In the genomic region with DNA sequence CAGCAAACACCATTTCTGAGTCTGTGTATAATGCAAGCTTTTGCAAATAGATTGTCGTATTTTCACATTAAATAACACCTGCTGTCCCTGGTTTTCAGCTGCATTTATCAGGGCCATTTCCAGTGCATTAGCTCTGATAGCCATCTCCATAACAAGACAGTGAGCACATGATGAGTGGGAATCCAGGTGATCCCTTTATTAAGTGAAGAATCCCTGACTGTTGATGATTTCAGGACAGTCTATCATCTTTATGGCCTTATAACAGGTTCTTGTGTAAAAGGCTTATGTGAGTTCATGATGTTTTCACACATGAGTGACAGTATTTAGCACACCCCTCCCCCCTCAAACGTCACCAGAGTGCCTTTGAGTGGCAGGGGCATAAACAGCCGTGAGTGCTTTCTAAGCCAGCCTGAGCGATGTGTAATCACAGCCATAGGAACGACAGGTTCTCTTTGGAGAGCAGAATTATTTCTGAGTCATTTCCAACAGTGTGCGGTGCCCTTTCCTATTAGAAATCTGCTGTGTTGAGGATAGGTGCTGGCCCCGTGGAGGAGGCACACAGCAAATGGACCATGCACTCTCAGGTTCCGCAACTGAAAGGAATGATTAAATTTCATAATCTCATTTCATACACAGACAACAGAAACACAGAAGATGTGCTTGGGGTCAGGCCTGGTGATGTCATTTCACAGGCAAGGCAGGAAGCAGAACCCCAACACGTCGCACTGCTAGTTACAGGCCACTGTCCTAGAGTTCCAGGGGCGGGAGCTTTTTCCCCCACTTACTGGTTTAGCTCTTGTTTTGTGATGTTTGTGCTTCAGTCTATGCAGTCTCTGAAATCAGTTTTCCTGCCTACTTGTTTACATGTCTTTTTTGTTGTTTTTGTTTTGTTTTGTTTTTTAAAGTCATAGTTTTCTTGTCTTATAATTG, we compare ENCODE assay signal across 16 mouse cellular contexts. TPM values are rescaled to one million over a fixed set of nuclear protein-coding genes. Genes with fewer than 3 reads are reported as not detected.
DNase-seq lines count a peak whose midpoint lies in the region; ATAC-seq lines count a peak whose summit lies in the region.
"Had no signal": no experiment of that assay in that cellular context is flagged by ENCODE, and none has a peak within 500 bp of the region (broad histone marks: within the 10 kb centered on the region; RNA-seq: fewer than 3 reads in every experiment).

No protein-coding gene starts in this region.

- no peak overlapping the region for H3K4me3 ChIP-seq in embryonic facial prominence, embryonic 14.5 days (ENCODE audit: low read depth, low read length)
- no peak overlapping the region for H3K4me3 ChIP-seq in embryonic facial prominence, embryonic 10.5 days
- H3K4me3 ChIP-seq in neural tube, embryonic 12.5 days = no peak overlapping the region
- no peak overlapping the region for H3K4me3 ChIP-seq in midbrain, embryonic 15.5 days

- H3K36me3 ChIP-seq in embryonic facial prominence, embryonic 14.5 days (ENCODE audit: control insufficient read depth, insufficient read depth, low read length) = no peaks in the 10 kb centered on the region
- H3K36me3 ChIP-seq in embryonic facial prominence, embryonic 10.5 days (replicated peaks) = no peaks in the 10 kb centered on the region
- no peaks in the 10 kb centered on the region for H3K36me3 ChIP-seq in neural tube, embryonic 12.5 days
- no peaks in the 10 kb centered on the region for H3K36me3 ChIP-seq in midbrain, embryonic 15.5 days (replicated peaks)

- no peak for DNase-seq in embryonic facial prominence, embryonic 14.5 days (ENCODE audit: low spot score)
- no peak for DNase-seq in embryonic facial prominence, embryonic 10.5 days (ENCODE audit: low spot score)
- no peak for DNase-seq in neural tube, embryonic 10.5 days (ENCODE audit: extremely low spot score, low spot score)
- no peak for DNase-seq in lung, adult 18-20 months
- DNase-seq in adipocyte (ENCODE audit: low spot score) = no peak
- DNase-seq: gastrocnemius, postnatal 36 days; kidney, adult 8-10 months; kidney, postnatal 36 days; layer of hippocampus, postnatal 36 days; lung, embryonic 14.5 days; thymus, adult 2 months had no signal

- H3K9ac ChIP-seq in embryonic facial prominence, embryonic 14.5 days (ENCODE audit: low read depth, low read length) = no peak overlapping the region
- no peak overlapping the region for H3K9ac ChIP-seq in neural tube, embryonic 12.5 days
- no peak overlapping the region for H3K9ac ChIP-seq in midbrain, embryonic 15.5 days
- H3K9ac ChIP-seq: lung, embryonic 14.5 days had no signal

- no peaks in the 10 kb centered on the region for H3K27me3 ChIP-seq in embryonic facial prominence, embryonic 14.5 days (replicated peaks; ENCODE audit: control insufficient read depth, insufficient read depth, low read length)
- no peaks in the 10 kb centered on the region for H3K27me3 ChIP-seq in embryonic facial prominence, embryonic 10.5 days (replicated peaks; ENCODE audit: low read depth, poor library complexity, severe bottlenecking)
- no peaks in the 10 kb centered on the region for H3K27me3 ChIP-seq in neural tube, embryonic 12.5 days (replicated peaks)
- H3K27me3 ChIP-seq in midbrain, embryonic 15.5 days (replicated peaks) = no peaks in the 10 kb centered on the region
- H3K27me3 ChIP-seq: CH12.LX had no signal

- no peaks in the 10 kb centered on the region for H3K4me1 ChIP-seq in embryonic facial prominence, embryonic 14.5 days (ENCODE audit: control insufficient read depth, insufficient read depth, low read length)
- no peaks in the 10 kb centered on the region for H3K4me1 ChIP-seq in embryonic facial prominence, embryonic 10.5 days
- no peaks in the 10 kb centered on the region for H3K4me1 ChIP-seq in neural tube, embryonic 12.5 days
- no peaks in the 10 kb centered on the region; the same call in 1 of the 2 replicates for H3K4me1 ChIP-seq in midbrain, embryonic 15.5 days

- WGBS in embryonic facial prominence, embryonic 14.5 days = 68% methylated on average over 11 of the region's 11 CpGs
- WGBS in embryonic facial prominence, embryonic 10.5 days = 76% methylated on average over 11 of the region's 11 CpGs
- WGBS in neural tube, embryonic 12.5 days = 68% methylated on average over 11 of the region's 11 CpGs
- 64% methylated on average over 11 of the region's 11 CpGs for WGBS in midbrain, embryonic 15.5 days

- ATAC-seq in embryonic facial prominence, embryonic 14.5 days (ENCODE audit: low read depth) = peak; percentile 50; the same call in 1 of the 2 replicates
- peak; percentile 61; the same call in 1 of the 2 replicates for ATAC-seq in neural tube, embryonic 12.5 days (ENCODE audit: low FRiP score, low read depth)
- peak; percentile 60 for ATAC-seq in midbrain, embryonic 15.5 days (replicated peaks)
- no peak for ATAC-seq in megakaryocyte-erythroid progenitor cell, adult 5-6 weeks (replicated peaks; ENCODE audit: low FRiP score, low TSS enrichment, poor library complexity, severe bottlenecking)

- no peak overlapping the region for H3K27ac ChIP-seq in embryonic facial prominence, embryonic 14.5 days (replicated peaks; ENCODE audit: low read depth, low read length)
- no peak overlapping the region for H3K27ac ChIP-seq in embryonic facial prominence, embryonic 10.5 days (replicated peaks)
- H3K27ac ChIP-seq in neural tube, embryonic 12.5 days = no peak overlapping the region
- H3K27ac ChIP-seq in midbrain, embryonic 15.5 days = no peak overlapping the region

- no peak overlapping the region for H3K4me2 ChIP-seq in embryonic facial prominence, embryonic 14.5 days (ENCODE audit: low read depth, low read length)
- H3K4me2 ChIP-seq in neural tube, embryonic 12.5 days (replicated peaks) = no peak overlapping the region
- H3K4me2 ChIP-seq in midbrain, embryonic 15.5 days = no peak overlapping the region
- H3K4me2 ChIP-seq: lung, embryonic 14.5 days had no signal

- H3K9me3 ChIP-seq in embryonic facial prominence, embryonic 14.5 days (ENCODE audit: control insufficient read depth, low read length) = no peaks in the 10 kb centered on the region
- H3K9me3 ChIP-seq in embryonic facial prominence, embryonic 10.5 days = no peaks in the 10 kb centered on the region
- no peaks in the 10 kb centered on the region for H3K9me3 ChIP-seq in neural tube, embryonic 12.5 days
- H3K9me3 ChIP-seq in midbrain, embryonic 15.5 days = no peaks in the 10 kb centered on the region

RNA-seq across cellular contexts. Expression of a gene that starts 18.2 kb away (rescaled TPM):
- polyA plus RNA-seq in embryonic facial prominence, embryonic 14.5 days (2014; fragmentation: Nextera tagmentation; extraction: Ambion mirVana) = 0.43 and 0.47 TPM in 2 replicates
- polyA plus RNA-seq in embryonic facial prominence, embryonic 10.5 days (2016; fragmentation: Nextera tagmentation; extraction: Ambion mirVana) = 0.19 and 0.26 TPM in 2 replicates
- 2.4 and 2.7 TPM in 2 replicates for polyA plus RNA-seq in neural tube, embryonic 12.5 days (2016; fragmentation: Nextera tagmentation; extraction: Ambion mirVana)
- 6.6 and 7.7 TPM in 2 replicates for polyA plus RNA-seq in midbrain, embryonic 15.5 days (2015; fragmentation: Nextera tagmentation; extraction: Ambion mirVana)
- 0.04 TPM in 1 of 2 replicates, not detected in the other for total RNA-seq in megakaryocyte-erythroid progenitor cell, adult 5-6 weeks (2014; fragmentation: Nextera tagmentation)
- total RNA-seq in megakaryocyte-erythroid progenitor cell, adult 5-6 weeks (2017) = not detected in 2 replicates
- total RNA-seq: CH12.LX; liver, adult 2 months had no signal
- polyA plus RNA-seq: liver, adult 2 months had no signal
